ENCODE assay signal across 9 mouse cellular contexts in the genomic region with DNA sequence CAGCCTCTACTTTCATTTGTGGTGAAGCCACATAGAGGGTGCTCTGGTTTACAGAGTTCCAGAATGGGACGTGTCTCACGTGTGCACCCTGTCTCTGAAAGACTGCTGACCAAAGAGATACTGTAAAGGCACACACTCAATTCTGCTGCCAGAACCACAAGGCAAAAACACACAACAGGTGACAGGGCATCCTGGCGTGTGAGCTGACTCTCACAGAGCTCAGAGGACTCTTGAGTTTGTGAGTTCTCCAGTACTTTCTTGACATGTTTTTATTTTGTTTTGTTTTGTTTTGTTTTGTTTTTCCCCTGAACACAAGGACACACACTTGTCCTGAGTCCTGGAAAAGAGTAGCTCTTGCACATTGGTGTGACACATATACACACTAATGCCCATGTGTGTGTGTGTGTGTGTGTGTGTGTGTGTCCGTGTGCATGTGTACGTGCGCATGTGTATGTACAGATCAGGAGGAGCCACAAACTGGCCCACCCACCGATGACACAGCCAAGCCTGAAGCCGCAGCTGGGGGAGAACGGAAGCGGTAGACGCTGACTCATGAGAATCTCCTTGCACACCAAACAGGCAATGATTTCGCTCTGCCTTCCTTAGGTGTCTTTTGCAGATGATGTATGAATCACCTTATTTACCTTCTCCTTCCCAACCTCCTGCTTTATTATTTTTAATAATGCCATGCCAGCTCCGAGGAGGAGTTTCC.
A peak's percentile ranks its signal among the peaks of the same experiment; 100 is the strongest.
DNase-seq lines count a peak whose midpoint lies in the region; ATAC-seq lines count a peak whose summit lies in the region.
"Had no signal": no experiment of that assay in that cellular context is flagged by ENCODE, and none has a peak within 500 bp of the region (broad histone marks: within the 10 kb centered on the region; RNA-seq: fewer than 3 reads in every experiment).

No protein-coding gene starts in this region.

- H3K36me3 ChIP-seq in kidney, embryonic 14.5 days (ENCODE audit: control insufficient read depth, insufficient read depth, low read length): no peaks in the 10 kb centered on the region
- H3K36me3 ChIP-seq in forebrain, embryonic 12.5 days (replicated peaks): no peaks in the 10 kb centered on the region
- no peaks in the 10 kb centered on the region for H3K36me3 ChIP-seq in midbrain, embryonic 10.5 days
- H3K36me3 ChIP-seq in forebrain, embryonic 14.5 days (ENCODE audit: control insufficient read depth, insufficient read depth, low read length): no peaks in the 10 kb centered on the region
- H3K36me3 ChIP-seq: limb, embryonic 13.5 days had no signal

- H3K4me2 ChIP-seq in kidney, embryonic 14.5 days (replicated peaks; ENCODE audit: low read depth, low read length): no peak overlapping the region
- no peak overlapping the region for H3K4me2 ChIP-seq in forebrain, embryonic 12.5 days
- no peak overlapping the region for H3K4me2 ChIP-seq in forebrain, embryonic 14.5 days (ENCODE audit: low read length)
- H3K4me2 ChIP-seq: limb, embryonic 13.5 days had no signal

- 76% methylated on average over 13 of the region's 13 CpGs for WGBS in kidney, embryonic 14.5 days
- 90% methylated on average over 13 of the region's 13 CpGs for WGBS in forebrain, embryonic 12.5 days
- WGBS in midbrain, embryonic 10.5 days: 92% methylated on average over 13 of the region's 13 CpGs
- 85% methylated on average over 13 of the region's 13 CpGs for WGBS in forebrain, embryonic 14.5 days

- no peaks in the 10 kb centered on the region for H3K4me1 ChIP-seq in kidney, embryonic 14.5 days (ENCODE audit: control insufficient read depth, insufficient read depth, low read length)
- no peaks in the 10 kb centered on the region for H3K4me1 ChIP-seq in forebrain, embryonic 12.5 days
- no peaks in the 10 kb centered on the region for H3K4me1 ChIP-seq in midbrain, embryonic 10.5 days
- no peaks in the 10 kb centered on the region for H3K4me1 ChIP-seq in forebrain, embryonic 14.5 days (ENCODE audit: control insufficient read depth, insufficient read depth, low read length)
- H3K4me1 ChIP-seq: limb, embryonic 13.5 days had no signal

- no peak overlapping the region for H3K27ac ChIP-seq in kidney, embryonic 14.5 days (ENCODE audit: low read depth, low read length)
- H3K27ac ChIP-seq in forebrain, embryonic 12.5 days: no peak overlapping the region
- no peak overlapping the region for H3K27ac ChIP-seq in midbrain, embryonic 10.5 days (replicated peaks)
- no peak overlapping the region for H3K27ac ChIP-seq in forebrain, embryonic 14.5 days (ENCODE audit: low read depth, low read length)
- H3K27ac ChIP-seq: limb, embryonic 13.5 days had no signal

- peak; percentile 20 for DNase-seq in kidney, postnatal 14 days
- peak; percentile 39 for DNase-seq in adrenal gland, postnatal 14 days
- peak; percentile 7 for DNase-seq in heart, postnatal 4 days
- peak; percentile 29 for DNase-seq in lung, postnatal 36 days
- no peak for DNase-seq in midbrain, embryonic 10.5 days (ENCODE audit: low spot score)
- DNase-seq in forebrain, embryonic 14.5 days (ENCODE audit: low spot score): no peak

- H3K27me3 ChIP-seq in kidney, embryonic 14.5 days (ENCODE audit: control insufficient read depth, insufficient read depth, low read length): no peaks in the 10 kb centered on the region
- H3K27me3 ChIP-seq in forebrain, embryonic 12.5 days: no peaks in the 10 kb centered on the region
- no peaks in the 10 kb centered on the region for H3K27me3 ChIP-seq in midbrain, embryonic 10.5 days (ENCODE audit: low read depth, poor library complexity, severe bottlenecking)
- no peaks in the 10 kb centered on the region for H3K27me3 ChIP-seq in forebrain, embryonic 14.5 days (replicated peaks; ENCODE audit: control insufficient read depth, insufficient read depth, low read length)
- H3K27me3 ChIP-seq: limb, embryonic 13.5 days had no signal

- no peaks in the 10 kb centered on the region for H3K9me3 ChIP-seq in kidney, embryonic 14.5 days (ENCODE audit: control insufficient read depth, low read length)
- no peaks in the 10 kb centered on the region for H3K9me3 ChIP-seq in forebrain, embryonic 12.5 days
- no peaks in the 10 kb centered on the region for H3K9me3 ChIP-seq in midbrain, embryonic 10.5 days (replicated peaks)
- no peaks in the 10 kb centered on the region for H3K9me3 ChIP-seq in forebrain, embryonic 14.5 days (replicated peaks; ENCODE audit: control insufficient read depth, low read length)
- H3K9me3 ChIP-seq: limb, embryonic 13.5 days had no signal

- no peak for ATAC-seq in kidney, embryonic 14.5 days (ENCODE audit: low FRiP score, low TSS enrichment)
- ATAC-seq in forebrain, embryonic 12.5 days (ENCODE audit: low FRiP score): no peak
- no peak for ATAC-seq in forebrain, embryonic 14.5 days

- H3K9ac ChIP-seq in kidney, embryonic 14.5 days (ENCODE audit: low read depth, low read length): no peak overlapping the region
- H3K9ac ChIP-seq in forebrain, embryonic 12.5 days: no peak overlapping the region
- no peak overlapping the region for H3K9ac ChIP-seq in forebrain, embryonic 14.5 days (ENCODE audit: low read length)
- H3K9ac ChIP-seq: limb, embryonic 13.5 days had no signal

- no peak overlapping the region for H3K4me3 ChIP-seq in kidney, embryonic 14.5 days (ENCODE audit: low read length)
- no peak overlapping the region for H3K4me3 ChIP-seq in forebrain, embryonic 12.5 days (replicated peaks)
- no peak overlapping the region for H3K4me3 ChIP-seq in midbrain, embryonic 10.5 days
- no peak overlapping the region for H3K4me3 ChIP-seq in forebrain, embryonic 14.5 days (ENCODE audit: low read depth, low read length)
- H3K4me3 ChIP-seq: limb, embryonic 13.5 days had no signal

Comparison
In these comparisons a context has a peak if more than half of its experiments do, and no peak if none do; other contexts are left out.
1. DNase-seq: peak in kidney, postnatal 14 days (single experiment), adrenal gland, postnatal 14 days (single experiment), heart, postnatal 4 days (single experiment) and lung, postnatal 36 days (single experiment); none in midbrain, embryonic 10.5 days (single experiment) and forebrain, embryonic 14.5 days (single experiment).